Mouse (Mus musculus) embryonic facial prominence, embryonic 10.5 days (tissue): Measurements from ENCODE around the gene Ankrd7. TPM values are rescaled to one million over a fixed set of nuclear protein-coding genes. Genes with fewer than 3 reads are reported as not detected.
"Not testable (repeated sequence)": the region's sequence is repeated elsewhere in the genome, so short reads cannot be mapped to it uniquely, and the experiment has no call there.

Experiments
- DNase-seq: peaks from one replicate; pipeline ENCODE4 v3.0.0-alpha.2; 2017; ENCODE audit warnings: low spot score
- H3K27ac ChIP-seq: fragments of 300-500 bp; sonication (generic); replicated peaks from 2 replicates; pipeline ENCODE4 v1.5.1; 2016; ENCODE audit warnings: mild to moderate bottlenecking
- H3K27me3 ChIP-seq: fragments of 300-500 bp; sonication (generic); replicated peaks from 2 replicates; pipeline ENCODE4 v1.6.1; 2016; ENCODE audit warnings: low read depth, mild to moderate bottlenecking; ENCODE audit not compliant: poor library complexity, severe bottlenecking
- H3K36me3 ChIP-seq: fragments of 300-500 bp; sonication (generic); replicated peaks from 2 replicates; pipeline ENCODE4 v1.6.1; 2016; ENCODE audit warnings: mild to moderate bottlenecking, moderate library complexity
- H3K4me1 ChIP-seq: fragments of 300-500 bp; sonication (generic); 2 replicates; pipeline ENCODE4 v1.6.1; 2016
- H3K4me3 ChIP-seq: fragments of 300-500 bp; sonication (generic); 2 replicates; pipeline ENCODE4 v1.5.1; 2016; ENCODE audit warnings: mild to moderate bottlenecking, moderate library complexity
- H3K9me3 ChIP-seq: fragments of 300-500 bp; sonication (generic); 2 replicates; pipeline ENCODE4 v1.6.1; 2016; ENCODE audit warnings: mild to moderate bottlenecking
- WGBS: fragments of 180-500 bp; shearing (Covaris S2); methylation state at CpG from one replicate; pipeline ENCODE4 v1.1.7; 2016; 5-methylcytosine and 5-hydroxymethylcytosine counted together
- polyA plus RNA-seq: library from polyadenylated mRNA; unstranded; fragments of >200 nt; fragmentation: Nextera tagmentation; extraction: Ambion mirVana; gene quantifications from 2 replicates; pipeline ENCODE4 v1.2.1, GENCODE M21; 2016

The Ankrd7 gene
- 0.38 and 0.87 TPM in 2 replicates for polyA plus RNA-seq

DNA sequence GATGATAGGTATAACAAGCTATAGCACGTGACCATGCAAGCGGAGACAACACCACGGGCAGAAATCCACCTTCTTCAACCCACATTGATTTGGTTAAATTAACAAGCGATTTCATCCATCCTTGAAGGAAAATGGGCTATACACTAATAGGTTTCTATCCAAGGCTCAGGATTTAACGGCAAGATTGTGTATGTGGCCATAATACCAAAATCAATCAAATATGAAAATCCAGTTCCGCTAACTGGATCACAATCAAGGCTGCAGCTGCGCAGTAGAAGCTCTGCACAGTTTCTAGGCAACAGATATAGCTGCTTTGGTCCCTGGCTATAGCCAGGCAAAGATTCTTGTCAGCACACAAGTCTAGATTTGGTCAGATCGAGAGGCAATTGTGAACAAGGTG, at the start of gene Ankrd7:
Gene Ankrd7, plus strand, starts transcription at position 301 of the 400 bp plus-strand sequence.
- WGBS: 94% methylated on average over 8 of the region's 8 CpGs
- H3K4me3 ChIP-seq: no peak within 1 kb of the TSS
- no peak within 1 kb of the TSS for H3K27ac ChIP-seq
- no peaks in the 10 kb centered on the region for H3K36me3 ChIP-seq
- no peaks in the 10 kb centered on the region for H3K4me1 ChIP-seq
- no peaks in the 10 kb centered on the region for H3K9me3 ChIP-seq
- DNase-seq: no peak
- H3K27me3 ChIP-seq: no peaks in the 10 kb centered on the region

DNA sequence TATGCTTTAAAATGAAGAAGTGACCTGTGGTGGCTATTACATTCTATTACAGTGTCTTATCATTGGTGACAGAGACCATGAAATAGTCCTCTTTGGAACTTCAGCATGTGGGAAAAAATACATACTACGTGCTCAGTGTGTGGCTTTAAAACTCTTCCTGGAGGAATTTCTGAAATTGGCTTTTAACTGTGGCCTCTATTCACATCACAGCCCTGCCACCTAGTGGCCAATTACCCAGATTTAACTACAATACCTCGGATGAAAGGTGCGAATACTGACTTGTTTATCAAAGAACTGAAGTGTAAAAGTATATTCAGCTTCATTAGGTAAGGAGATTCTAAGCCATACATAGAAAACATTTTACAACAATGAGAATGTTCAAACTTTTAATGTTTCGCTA, 46.8 kb upstream of the Ankrd7 start:
- DNase-seq: peak; percentile 44
- no peaks in the 10 kb centered on the region for H3K36me3 ChIP-seq
- no peaks in the 10 kb centered on the region for H3K27me3 ChIP-seq
- 22% methylated on average over 4 of the region's 4 CpGs for WGBS
- H3K4me3 ChIP-seq: no peak overlapping the region
- no peak overlapping the region for H3K27ac ChIP-seq
- H3K4me1 ChIP-seq: peaks cover 4% of the 10 kb centered on the region; the same call in 1 of the 2 replicates
- no peaks in the 10 kb centered on the region for H3K9me3 ChIP-seq

DNA sequence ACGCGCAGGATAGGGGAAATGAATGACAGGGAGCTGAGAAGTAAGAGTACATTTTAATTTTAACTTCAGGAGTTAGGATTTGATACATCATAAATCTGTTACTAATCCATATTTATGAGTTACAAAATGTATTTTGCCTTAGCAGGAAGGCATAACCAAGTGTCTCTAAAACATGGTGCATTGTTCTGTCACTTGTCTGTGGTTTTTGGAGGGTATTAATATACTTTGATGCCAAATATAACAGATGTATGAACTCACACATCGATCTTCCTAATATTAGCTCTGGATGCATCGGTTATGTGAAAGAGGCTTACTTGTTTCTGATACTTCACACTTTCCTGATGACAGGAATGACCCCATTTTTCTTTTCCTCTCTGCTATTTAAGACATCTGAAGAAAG, 45.9 kb upstream of the Ankrd7 start:
- DNase-seq: no peak
- H3K36me3 ChIP-seq: no peaks in the 10 kb centered on the region
- peaks cover 4% of the 10 kb centered on the region; the same call in 1 of the 2 replicates for H3K4me1 ChIP-seq
- H3K27ac ChIP-seq: no peak overlapping the region
- 72% methylated on average over 4 of the region's 4 CpGs for WGBS
- H3K9me3 ChIP-seq: no peaks in the 10 kb centered on the region
- no peaks in the 10 kb centered on the region for H3K27me3 ChIP-seq
- no peak overlapping the region for H3K4me3 ChIP-seq

DNA sequence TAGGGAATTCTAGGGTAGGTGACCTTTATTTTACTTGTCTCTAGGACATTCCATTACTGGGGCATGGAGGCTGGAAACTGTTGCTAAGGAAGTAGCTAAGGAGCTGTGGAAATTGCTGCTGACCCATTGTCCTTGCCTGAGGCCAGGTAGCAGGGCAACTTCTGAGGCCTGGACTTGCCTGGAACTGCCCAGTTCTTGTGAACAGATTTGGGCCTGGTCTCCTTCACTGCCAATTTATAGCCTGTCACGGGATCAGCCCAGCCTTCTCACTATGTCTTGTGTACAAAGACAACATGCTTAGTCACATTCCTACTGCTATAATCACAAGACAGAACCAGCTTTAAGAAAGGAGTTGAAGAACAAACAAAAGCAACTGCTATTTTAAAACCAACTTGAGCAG, 43.3 kb upstream of the Ankrd7 start:
- no peaks in the 10 kb centered on the region for H3K36me3 ChIP-seq
- peaks cover 4% of the 10 kb centered on the region; the same call in 1 of the 2 replicates for H3K4me1 ChIP-seq
- H3K9me3 ChIP-seq: no peaks in the 10 kb centered on the region
- no peak overlapping the region for H3K4me3 ChIP-seq
- 60% methylated on average over 1 of the region's 1 CpGs for WGBS
- H3K27me3 ChIP-seq: no peaks in the 10 kb centered on the region
- no peak overlapping the region for H3K27ac ChIP-seq
- peak; percentile 16 for DNase-seq

DNA sequence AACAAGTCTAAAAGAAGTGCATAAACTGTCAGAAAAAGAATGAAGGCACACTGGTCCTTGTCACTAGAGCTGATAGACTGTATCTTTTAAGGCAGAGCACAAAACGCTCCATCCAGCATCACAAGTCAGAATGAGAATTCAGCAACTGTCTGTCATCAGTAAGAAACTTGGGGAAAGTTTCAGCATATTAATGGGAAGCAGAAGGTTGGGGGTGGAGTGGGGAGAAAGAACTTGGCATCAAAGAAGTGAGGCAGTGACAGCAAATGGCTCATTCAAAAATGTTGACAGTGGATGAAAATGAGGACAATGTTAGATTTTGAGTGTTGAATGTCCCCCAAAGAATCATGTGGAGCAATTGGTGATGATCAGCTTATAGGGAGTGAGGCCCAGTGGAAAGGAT, 33.2 kb upstream of the Ankrd7 start:
- Histone ChIP-seq H3K27me3 (no peaks in the 10 kb centered on the region), H3K27ac (no peak overlapping the region), H3K4me3 (no peak overlapping the region), H3K9me3 (no peaks in the 10 kb centered on the region), H3K36me3 (no peaks in the 10 kb centered on the region), H3K4me1 (no peaks in the 10 kb centered on the region)
- DNase-seq: no peak
- 73% methylated on average over 1 of the region's 1 CpGs for WGBS

DNA sequence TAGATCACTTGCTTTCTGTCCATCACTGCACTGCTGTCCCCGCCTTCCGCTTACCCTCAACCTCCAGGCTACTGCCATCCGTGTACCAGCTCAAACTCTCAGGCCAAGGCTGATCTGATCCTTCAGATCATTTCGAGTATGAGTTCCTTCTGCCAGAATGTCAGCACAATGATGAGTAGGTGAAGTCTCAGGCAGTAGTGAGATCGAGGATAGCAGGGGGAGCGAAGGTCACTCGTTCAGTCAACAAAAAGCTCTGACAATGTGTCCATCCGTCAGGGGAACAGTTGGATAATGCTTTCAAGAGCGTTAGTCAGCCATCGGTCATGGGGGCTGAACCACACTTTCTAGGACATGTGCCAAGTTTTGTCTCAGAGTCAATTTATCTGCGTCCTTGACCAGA, 21.6 kb upstream of the Ankrd7 start:
- not testable (repeated sequence) for H3K9me3 ChIP-seq, H3K4me1 ChIP-seq, DNase-seq, H3K27ac ChIP-seq, H3K36me3 ChIP-seq, H3K27me3 ChIP-seq, H3K4me3 ChIP-seq
- WGBS: 88% methylated on average over 7 of the region's 11 CpGs

DNA sequence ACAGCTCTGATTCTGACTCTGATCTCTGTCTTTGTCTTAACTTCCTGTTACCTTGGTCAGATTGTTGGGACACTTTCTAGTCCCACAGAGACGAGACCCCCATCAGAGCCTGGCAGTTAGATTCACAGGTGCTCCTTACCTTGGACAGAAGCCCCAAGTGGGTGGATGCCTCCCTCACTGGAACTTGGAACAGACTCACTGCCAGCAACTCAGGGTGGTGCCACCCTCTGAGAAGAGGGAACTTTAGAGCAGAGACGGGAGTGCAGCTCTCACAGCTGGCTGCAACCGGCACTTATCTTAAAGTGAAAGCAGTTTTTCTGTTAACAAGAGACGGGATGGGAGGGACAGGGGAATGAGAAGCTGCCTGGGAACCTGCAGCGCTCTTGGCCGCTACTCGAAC, 20.5 kb upstream of the Ankrd7 start:
- not testable (repeated sequence) for H3K4me3 ChIP-seq, H3K27me3 ChIP-seq, DNase-seq, H3K27ac ChIP-seq, H3K36me3 ChIP-seq, H3K9me3 ChIP-seq
- WGBS: 54% methylated on average over 5 of the region's 7 CpGs
- peaks cover 13% of the 10 kb centered on the region for H3K4me1 ChIP-seq

DNA sequence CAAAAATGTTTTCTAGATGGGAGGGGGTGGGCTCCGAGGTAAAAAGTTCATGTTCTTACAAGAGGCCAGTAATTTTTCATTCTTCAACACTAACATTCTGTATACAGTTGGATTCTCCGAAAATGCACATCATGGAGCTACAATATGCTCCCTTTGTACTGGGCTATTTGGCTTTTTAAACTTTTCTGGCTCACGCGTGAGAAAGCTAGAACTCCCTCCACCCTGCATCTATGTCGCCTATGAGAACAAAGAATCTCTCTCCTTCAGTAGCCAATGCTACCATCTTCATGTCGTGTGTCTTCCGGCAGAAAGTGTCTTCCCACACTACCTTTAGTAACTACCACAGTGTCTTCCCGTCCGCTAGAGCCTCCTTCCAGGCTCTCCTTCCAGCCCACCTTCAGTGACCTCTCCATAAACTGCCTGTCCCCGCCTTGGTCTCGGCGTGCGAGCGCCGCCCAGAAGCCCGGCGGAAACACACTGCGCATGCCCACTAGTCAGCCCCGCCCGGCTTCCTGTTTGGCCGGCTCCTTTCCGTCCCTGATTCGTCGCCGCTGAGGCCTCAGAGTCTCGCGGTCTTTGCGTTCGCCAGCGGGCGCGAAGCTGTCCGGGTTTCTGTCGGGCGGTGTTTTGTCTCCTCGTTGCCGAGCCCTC, 17.9 kb upstream of the Ankrd7 start, which contains the start of gene Lsm8:
Gene Lsm8, plus strand, starts transcription at position 529 of the 651 bp plus-strand sequence.
- peak; percentile 98 for DNase-seq
- Histone ChIP-seq H3K27me3 (no peaks in the 10 kb centered on the region), H3K4me3 (peak within 1 kb of the TSS; percentile 94), H3K36me3 (peaks cover 26% of the 10 kb centered on the region), H3K9me3 (no peaks in the 10 kb centered on the region), H3K27ac (peak within 1 kb of the TSS; percentile 99), H3K4me1 (peaks cover 15% of the 10 kb centered on the region)
- 2% methylated on average over 37 of the region's 37 CpGs for WGBS

DNA sequence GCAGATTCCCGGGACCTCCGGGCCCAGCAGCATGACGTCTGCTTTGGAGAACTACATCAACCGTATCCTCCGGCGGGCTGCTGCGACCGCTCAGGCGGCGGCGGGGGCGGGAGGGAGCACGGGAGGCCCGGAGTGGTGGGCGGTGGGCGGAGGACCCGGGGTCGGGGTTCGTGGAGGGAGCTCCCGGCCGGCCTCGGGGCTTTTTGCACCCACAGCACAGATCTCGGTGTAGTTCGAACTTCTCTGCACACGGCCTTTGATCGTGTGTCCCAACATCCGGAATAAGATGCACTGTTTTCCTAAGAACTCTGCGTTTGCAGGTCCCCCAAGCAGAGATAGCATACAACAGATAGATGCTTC, 17.4 kb upstream of the Ankrd7 start:
- Histone ChIP-seq H3K9me3 (no peaks in the 10 kb centered on the region), H3K27me3 (no peaks in the 10 kb centered on the region), H3K4me3 (peak overlapping the region; percentile 94), H3K36me3 (peaks cover 31% of the 10 kb centered on the region), H3K27ac (peak overlapping the region; percentile 99), H3K4me1 (peaks cover 15% of the 10 kb centered on the region)
- DNase-seq: no peak
- under 1% methylated on average over 28 of the region's 28 CpGs for WGBS

DNA sequence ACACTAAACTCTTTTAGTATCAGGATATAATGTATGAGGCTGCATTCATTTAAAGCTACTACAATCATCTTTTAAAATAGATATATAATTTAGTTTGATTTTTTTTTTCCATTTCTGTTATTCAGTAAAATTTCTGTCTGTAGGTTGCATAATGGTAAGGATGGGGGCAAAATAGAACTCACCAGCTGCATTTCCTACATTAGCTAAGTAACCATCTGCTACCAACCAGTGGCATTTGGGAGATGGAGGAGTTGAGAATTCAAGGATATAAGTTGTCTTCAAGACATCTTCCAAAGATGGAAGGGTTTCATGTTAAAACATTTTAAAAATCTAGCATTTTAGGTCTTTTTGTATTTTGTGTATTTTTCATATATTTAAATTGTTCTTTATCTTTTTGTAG, 10.8 kb upstream of the Ankrd7 start:
- H3K4me1 ChIP-seq: peaks cover 4% of the 10 kb centered on the region
- H3K27ac ChIP-seq: no peak overlapping the region
- H3K36me3 ChIP-seq: peaks cover 91% of the 10 kb centered on the region
- H3K27me3 ChIP-seq: no peaks in the 10 kb centered on the region
- H3K4me3 ChIP-seq: no peak overlapping the region
- H3K9me3 ChIP-seq: 0 out of 2 replicates have a peak, but pooled peaks cover under 1% of the 10 kb centered on the region
- DNase-seq: no peak

DNA sequence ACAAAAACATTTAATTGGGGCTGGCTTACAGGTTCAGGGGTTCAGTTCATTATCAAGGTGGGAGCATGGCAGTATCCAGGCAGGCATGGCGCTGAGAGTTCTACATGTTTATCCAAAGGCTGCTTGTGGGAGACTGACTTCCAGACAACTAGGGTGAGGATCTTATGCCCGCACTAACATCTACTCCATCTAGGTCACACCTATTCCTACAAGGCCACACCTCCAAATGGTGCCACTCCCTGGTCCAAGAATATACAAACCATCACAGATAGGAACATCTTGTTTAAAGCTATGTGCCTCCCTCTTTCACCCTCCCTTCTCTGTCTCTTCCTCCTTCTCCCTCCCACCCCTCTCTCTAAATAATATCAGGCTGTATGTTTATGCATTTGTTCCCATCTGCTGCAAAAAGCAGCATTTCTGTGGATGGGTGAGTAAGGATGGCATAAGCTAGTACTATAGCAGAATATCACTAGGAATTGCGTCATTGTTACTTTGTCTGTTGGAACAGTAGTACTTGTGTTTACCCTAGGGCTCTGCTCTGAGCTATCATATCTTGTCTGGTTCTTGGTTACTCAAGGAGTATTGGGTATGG, 9.5 kb upstream of the Ankrd7 start:
- WGBS: 98% methylated on average over 3 of the region's 3 CpGs
- no peak for DNase-seq
- peaks cover 81% of the 10 kb centered on the region for H3K36me3 ChIP-seq

DNA sequence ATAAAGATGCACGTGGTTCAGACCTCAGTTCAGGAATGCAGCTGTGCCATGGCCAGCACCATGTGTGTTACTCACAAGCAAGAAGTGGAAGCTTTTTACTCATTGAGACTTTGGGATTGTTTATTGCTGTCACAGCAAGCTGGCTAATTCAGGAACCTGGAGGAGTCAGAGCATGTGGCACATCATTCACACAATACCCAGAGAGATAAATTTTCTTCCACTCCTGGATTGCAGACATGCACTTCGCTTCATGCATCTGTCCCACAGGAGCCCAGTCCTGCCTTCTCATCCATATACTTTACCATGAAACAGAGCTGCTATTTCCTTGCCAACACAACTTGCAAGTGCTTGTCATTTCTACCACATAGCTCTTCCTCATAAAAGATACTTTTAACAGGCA, 22.9 kb downstream of the Ankrd7 start:
- Histone ChIP-seq H3K4me1 (no peaks in the 10 kb centered on the region), H3K36me3 (no peaks in the 10 kb centered on the region), H3K4me3 (no peak overlapping the region), H3K9me3 (no peaks in the 10 kb centered on the region), H3K27ac (no peak overlapping the region), H3K27me3 (no peaks in the 10 kb centered on the region)
- WGBS: 76% methylated on average over 2 of the region's 2 CpGs
- no peak for DNase-seq

More for the DNA sequence above, 9.5 kb upstream of the Ankrd7 start:
- no peak overlapping the region for H3K27ac ChIP-seq
- H3K27me3 ChIP-seq: no peaks in the 10 kb centered on the region
- 0 out of 2 replicates have a peak, but pooled peaks cover 7% of the 10 kb centered on the region for H3K9me3 ChIP-seq
- H3K4me1 ChIP-seq: no peaks in the 10 kb centered on the region
- no peak overlapping the region for H3K4me3 ChIP-seq

DNA sequence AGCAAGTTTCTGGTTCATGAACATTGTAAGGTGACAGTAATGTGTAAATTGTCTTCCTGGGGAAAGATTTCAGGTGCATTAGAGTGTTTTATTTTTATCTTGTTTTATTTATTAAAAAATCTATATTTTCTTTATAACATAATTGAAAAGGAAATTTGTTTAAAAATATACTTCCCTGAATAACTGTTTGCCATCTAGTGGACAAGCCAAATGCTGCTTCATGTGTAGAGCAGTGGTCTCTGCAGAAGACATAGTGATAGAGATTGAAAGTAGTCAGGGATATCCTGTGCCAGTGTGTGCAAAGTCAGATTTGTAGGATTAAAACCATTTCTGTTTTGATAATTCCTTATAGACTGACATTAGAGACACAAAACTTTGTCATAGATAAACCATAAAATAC, 28.0 kb downstream of the Ankrd7 start:
- no peaks in the 10 kb centered on the region for H3K9me3 ChIP-seq

More for the DNA sequence above, 28.0 kb downstream of the Ankrd7 start:
- no peaks in the 10 kb centered on the region for H3K4me1 ChIP-seq
- H3K27me3 ChIP-seq: no peaks in the 10 kb centered on the region
- DNase-seq: no peak
- H3K36me3 ChIP-seq: no peaks in the 10 kb centered on the region
- no peak overlapping the region for H3K27ac ChIP-seq
- no peak overlapping the region for H3K4me3 ChIP-seq
